In genomic region chr12:44906001-44906400, GRCm38 (mm10) we compare ENCODE assay signal across 28 mouse cellular contexts.
A peak's percentile ranks its signal among the peaks of the same experiment; 100 is the strongest.
DNase-seq lines count a peak whose midpoint lies in the region; ATAC-seq and TF ChIP-seq lines count a peak whose summit lies in the region.
"Had no signal": no experiment of that assay in that cellular context is flagged by ENCODE, and none has a peak within 500 bp of the region (broad histone marks: within the 10 kb centered on the region; RNA-seq: fewer than 3 reads in every experiment).

No protein-coding gene starts in this region.

- peak; percentile 4 to 16 for DNase-seq in cerebellum, postnatal 10 days
- no peak for DNase-seq in cerebellum, adult 2 months
- DNase-seq in kidney, postnatal 4 days: peak; percentile 3 to 8
- DNase-seq in kidney, adult 18-20 months: no peak
- DNase-seq in lung, postnatal 14 days: peak; percentile 47
- DNase-seq in ovary, adult 18-20 months (ENCODE audit: low spot score): no peak
- no peak for DNase-seq in right cerebral cortex, adult 18-20 months
- DNase-seq: cerebellum, adult 8-10 months; cerebellum, postnatal 36 days; gastrocnemius, postnatal 14 days; heart, adult 11 months; heart, postnatal 4 days; midbrain, embryonic 14.5 days; retina, postnatal 1 day; right cerebral cortex, postnatal 25 days; spleen, adult 18-20 months; thymus, postnatal 25 days had no signal

- no peak for TF ChIP-seq CTCF in cerebellum, adult 2 months (IDR thresholded peaks at IDR 0.05; ENCODE audit: borderline replicate concordance, insufficient read depth, low read depth, low read length)

- no peak overlapping the region for H3K4me3 ChIP-seq in cerebellum, adult 2 months (replicated peaks; ENCODE audit: insufficient read depth, low read depth, low read length)
- H3K4me3 ChIP-seq in lung, embryonic 16.5 days (ENCODE audit: low read length): no peak overlapping the region
- H3K4me3 ChIP-seq: forebrain, embryonic 13.5 days; heart, embryonic 12.5 days; hindbrain, embryonic 13.5 days; kidney, embryonic 15.5 days; limb, embryonic 10.5 days; limb, embryonic 15.5 days; liver, embryonic 15.5 days had no signal

- H3K9ac ChIP-seq in lung, embryonic 16.5 days (ENCODE audit: low read length): no peak overlapping the region
- H3K9ac ChIP-seq: forebrain, embryonic 13.5 days; heart, embryonic 12.5 days; hindbrain, embryonic 13.5 days; kidney, embryonic 15.5 days; limb, embryonic 15.5 days; liver, embryonic 15.5 days had no signal

- no peak for ATAC-seq in lung, embryonic 16.5 days (ENCODE audit: low read depth)
- ATAC-seq: forebrain, embryonic 13.5 days; intestine, postnatal 0 days; Patski had no signal

- H3K27me3 ChIP-seq in cerebellum, adult 2 months (ENCODE audit: control insufficient read depth, insufficient read depth, low read length): no peaks in the 10 kb centered on the region; the same call in 1 of the 2 replicates
- H3K27me3 ChIP-seq in lung, embryonic 16.5 days (ENCODE audit: control insufficient read depth, insufficient read depth, low read depth, low read length): no peaks in the 10 kb centered on the region
- H3K27me3 ChIP-seq: forebrain, embryonic 13.5 days; heart, embryonic 12.5 days; hindbrain, embryonic 13.5 days; kidney, embryonic 15.5 days; limb, embryonic 15.5 days; liver, embryonic 15.5 days; Patski had no signal

- H3K9me3 ChIP-seq in lung, embryonic 16.5 days (ENCODE audit: control insufficient read depth, low read length): no peaks in the 10 kb centered on the region
- H3K9me3 ChIP-seq: forebrain, embryonic 13.5 days; heart, embryonic 12.5 days; hindbrain, embryonic 13.5 days; kidney, embryonic 15.5 days; limb, embryonic 10.5 days; limb, embryonic 15.5 days; liver, embryonic 15.5 days had no signal

- 80% methylated on average over 2 of the region's 2 CpGs for WGBS in cerebellum, adult 2 months
- WGBS in lung, embryonic 16.5 days: 63% methylated on average over 2 of the region's 2 CpGs

- no peaks in the 10 kb centered on the region for H3K36me3 ChIP-seq in lung, embryonic 16.5 days (ENCODE audit: control insufficient read depth, insufficient read depth, low read length)
- H3K36me3 ChIP-seq: heart, embryonic 12.5 days; hindbrain, embryonic 13.5 days; kidney, embryonic 15.5 days; limb, embryonic 10.5 days; limb, embryonic 15.5 days; liver, embryonic 15.5 days had no signal

- H3K4me2 ChIP-seq in lung, embryonic 16.5 days (ENCODE audit: low read depth, low read length): no peak overlapping the region
- H3K4me2 ChIP-seq: forebrain, embryonic 13.5 days; heart, embryonic 12.5 days; hindbrain, embryonic 13.5 days; kidney, embryonic 15.5 days; limb, embryonic 15.5 days; liver, embryonic 15.5 days had no signal

- no peaks in the 10 kb centered on the region for H3K4me1 ChIP-seq in cerebellum, adult 2 months (ENCODE audit: control insufficient read depth, insufficient read depth, low read length)
- H3K4me1 ChIP-seq in lung, embryonic 16.5 days (replicated peaks; ENCODE audit: control insufficient read depth, insufficient read depth, low read length): peaks cover 2% of the 10 kb centered on the region; the same call in 1 of the 2 replicates
- H3K4me1 ChIP-seq: heart, embryonic 12.5 days; hindbrain, embryonic 13.5 days; kidney, embryonic 15.5 days; limb, embryonic 10.5 days; limb, embryonic 15.5 days; liver, embryonic 15.5 days had no signal

- TF ChIP-seq POLR2A in cerebellum, adult 2 months (IDR thresholded peaks at IDR 0.05; ENCODE audit: borderline replicate concordance, insufficient read depth, low read length): no peak

- H3K27ac ChIP-seq in cerebellum, adult 2 months (ENCODE audit: insufficient read depth, low read length): no peak overlapping the region
- peak overlapping the region; percentile 36; the same call in 1 of the 2 replicates for H3K27ac ChIP-seq in lung, embryonic 16.5 days (ENCODE audit: low read length)
- H3K27ac ChIP-seq: forebrain, embryonic 13.5 days; hindbrain, embryonic 13.5 days; kidney, embryonic 15.5 days; limb, embryonic 10.5 days; limb, embryonic 15.5 days; liver, embryonic 15.5 days; macrophage had no signal

Comparison
In these comparisons a context has a peak if more than half of its experiments do, and no peak if none do; other contexts are left out.
1. DNase-seq: peak in cerebellum, postnatal 10 days (2 of 2), kidney, postnatal 4 days (2 of 2) and lung, postnatal 14 days (single experiment); none in cerebellum, adult 2 months (0 of 2), kidney, adult 18-20 months (single experiment), ovary, adult 18-20 months (single experiment) and right cerebral cortex, adult 18-20 months (single experiment).